8 mouse cellular contexts compared by ENCODE assay signal in the genomic region with DNA sequence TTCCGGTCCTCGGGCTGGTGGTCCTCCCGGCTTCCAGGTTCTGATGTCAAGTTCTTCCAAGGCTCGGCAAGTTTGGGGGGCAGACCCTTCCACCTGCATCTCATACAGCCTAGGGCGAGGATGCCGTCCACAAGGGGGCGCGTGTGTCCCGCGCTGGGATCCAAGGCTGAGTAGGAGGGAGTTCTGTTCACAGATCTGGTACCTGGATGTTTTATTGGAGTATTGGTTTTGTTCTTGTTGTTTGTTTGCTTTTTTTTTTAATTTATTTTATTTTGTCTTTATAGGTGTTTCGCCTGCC. TPM values are rescaled to one million over a fixed set of nuclear protein-coding genes. Genes with fewer than 3 reads are reported as not detected.
A peak's percentile ranks its signal among the peaks of the same experiment; 100 is the strongest.
DNase-seq lines count a peak whose midpoint lies in the region; ATAC-seq lines count a peak whose summit lies in the region.

No protein-coding gene starts in this region.

- DNase-seq in WW6 (ENCODE audit: low read depth, low spot score), result peak; percentile 58
- peak; percentile 84 to 88 for DNase-seq in cerebellum, postnatal 4 days (ENCODE audit: low spot score in 2 of 2)
- peak; percentile 60 to 64 for DNase-seq in gastrocnemius, adult 8-10 months (ENCODE audit: low spot score in 2 of 2)
- peak; percentile 89 for DNase-seq in induced T-regulatory cell, adult 2 months (ENCODE audit: low read depth)
- DNase-seq in left cerebral cortex, adult 8-10 months (ENCODE audit: low spot score in 2 of 2), result peak; percentile 54 to 79
- peak; percentile 81 to 91 for DNase-seq in right cerebral cortex, postnatal 10 days (ENCODE audit: low spot score in 2 of 2)
- peak; percentile 87 for DNase-seq in urinary bladder, postnatal 25 days (ENCODE audit: low spot score)

- peak; percentile 67 for ATAC-seq in megakaryocyte progenitor cell, adult 5-6 weeks (replicated peaks; ENCODE audit: poor library complexity)

RNA-seq across cellular contexts. Expression of gene Tnfsf9, which starts 8.6 kb away (rescaled TPM):
- under 1 TPM in 1 of 4 experiments, not detected in 3; 0.38 TPM for total RNA-seq in gastrocnemius, adult 8-10 months (2022)
- under 1 TPM; 0.39 to 0.84 (median 0.63) TPM for total RNA-seq in left cerebral cortex, adult 8-10 months (2022)
- 1.2 and 2.2 TPM in 2 replicates for total RNA-seq in megakaryocyte progenitor cell, adult 5-6 weeks (2015)
- 0.27 and 0.29 TPM in 2 replicates for total RNA-seq in megakaryocyte progenitor cell, adult 5-6 weeks (2017)

RNA-seq across cellular contexts. Expression of gene Tubb4a, which starts 9.0 kb away (rescaled TPM):
- total RNA-seq in gastrocnemius, adult 8-10 months (2022), result under 1 TPM; 0.53 to 0.88 (median 0.64) TPM
- 100 to 1,000 TPM; 607 to 698 (median 653) TPM for total RNA-seq in left cerebral cortex, adult 8-10 months (2022)
- not detected in 2 replicates for total RNA-seq in megakaryocyte progenitor cell, adult 5-6 weeks (2015)
- total RNA-seq in megakaryocyte progenitor cell, adult 5-6 weeks (2017), result 0.12 TPM in 1 of 2 replicates, not detected in the other

RNA-seq across cellular contexts. Expression of gene Dennd1c, which starts 18.3 kb away (rescaled TPM):
- under 1 TPM in 3 of 4 experiments, not detected in 1; 0.12 to 0.52 (median 0.44) TPM for total RNA-seq in gastrocnemius, adult 8-10 months (2022)
- total RNA-seq in left cerebral cortex, adult 8-10 months (2022), result 1 to 10 TPM; 1.1 to 3.9 (median 2.5) TPM
- 7.6 and 11.5 TPM in 2 replicates for total RNA-seq in megakaryocyte progenitor cell, adult 5-6 weeks (2015)
- 3.5 and 8.8 TPM in 2 replicates for total RNA-seq in megakaryocyte progenitor cell, adult 5-6 weeks (2017)

RNA-seq across cellular contexts. Expression of gene Slc25a23, which starts 36.9 kb away (rescaled TPM):
- total RNA-seq in gastrocnemius, adult 8-10 months (2022), result 10 to 100 TPM; 28.2 to 32.7 (median 31.3) TPM
- 100 to 1,000 TPM; 313 to 347 (median 323) TPM for total RNA-seq in left cerebral cortex, adult 8-10 months (2022)
- total RNA-seq in megakaryocyte progenitor cell, adult 5-6 weeks (2015), result 10.9 and 13.4 TPM in 2 replicates
- 1.6 and 2.0 TPM in 2 replicates for total RNA-seq in megakaryocyte progenitor cell, adult 5-6 weeks (2017)

RNA-seq across cellular contexts. Expression of gene Crb3, which starts 37.7 kb away (rescaled TPM):
- under 1 TPM in 1 of 4 experiments, not detected in 3; 0.34 TPM for total RNA-seq in gastrocnemius, adult 8-10 months (2022)
- total RNA-seq in left cerebral cortex, adult 8-10 months (2022), result 1 to 10 TPM in 3 of 4 experiments, under 1 TPM in 1; 0.51 to 2.6 (median 1.7) TPM
- not detected in 2 replicates for total RNA-seq in megakaryocyte progenitor cell, adult 5-6 weeks (2015)
- total RNA-seq in megakaryocyte progenitor cell, adult 5-6 weeks (2017), result not detected in 2 replicates

Comparison
In these comparisons a context has a peak if more than half of its experiments do, and no peak if none do; other contexts are left out.
1. Peak in every context shown above with its lines: DNase-seq and ATAC-seq.
2. RNA of gene Tubb4a, which starts 9.0 kb away (total RNA-seq): 607 to 698 TPM in left cerebral cortex, adult 8-10 months; 0.53 to 0.88 TPM in gastrocnemius, adult 8-10 months and 0.12 TPM in megakaryocyte progenitor cell, adult 5-6 weeks; every median in the first group is over 100 times any median in the second.